Mouse (Mus musculus): ENCODE data around the gene Ucp2. TPM values are rescaled to one million over a fixed set of nuclear protein-coding genes. Genes with fewer than 3 reads are reported as not detected.

Gene Ucp2
- polyA plus RNA-seq, 1 experiment from 2014 or later, result 154 TPM

Other genes starting within 250 kb of the Ucp2 start
- 6.7 and 11.1 TPM in 2 replicates for gene P4ha3, start 207.8 kb upstream of the Ucp2 start, polyA plus RNA-seq (2016; fragmentation: Nextera tagmentation; extraction: Ambion mirVana)
- 37.7 and 40.4 TPM in 2 replicates for gene C2cd3, start 121.1 kb upstream of the Ucp2 start, polyA plus RNA-seq (2016; fragmentation: Nextera tagmentation; extraction: Ambion mirVana)
- gene Ppme1, start 121.0 kb upstream of the Ucp2 start, polyA plus RNA-seq (2016; fragmentation: Nextera tagmentation; extraction: Ambion mirVana), result 53.8 and 60.6 TPM in 2 replicates
- not detected in 2 replicates for gene Ucp3, start 20.3 kb upstream of the Ucp2 start, polyA plus RNA-seq (2016; fragmentation: Nextera tagmentation; extraction: Ambion mirVana)
- 0.26 and 0.35 TPM in 2 replicates for gene Dnajb13, start 21.6 kb downstream of the Ucp2 start, polyA plus RNA-seq (2016; fragmentation: Nextera tagmentation; extraction: Ambion mirVana)
- 15.7 and 21.3 TPM in 2 replicates for gene Coa4, start 43.7 kb downstream of the Ucp2 start, polyA plus RNA-seq (2016; fragmentation: Nextera tagmentation; extraction: Ambion mirVana)
- 107 and 117 TPM in 2 replicates for gene Rab6a, start 114.1 kb downstream of the Ucp2 start, polyA plus RNA-seq (2016; fragmentation: Nextera tagmentation; extraction: Ambion mirVana)
- 59.5 and 66.2 TPM in 2 replicates for gene Mrpl48, start 115.0 kb downstream of the Ucp2 start, polyA plus RNA-seq (2016; fragmentation: Nextera tagmentation; extraction: Ambion mirVana)
- 1.4 and 2.6 TPM in 2 replicates for gene Plekhb1, start 169.1 kb downstream of the Ucp2 start, polyA plus RNA-seq (2016; fragmentation: Nextera tagmentation; extraction: Ambion mirVana)
- gene Fam168a, start 213.3 kb downstream of the Ucp2 start, polyA plus RNA-seq (2016; fragmentation: Nextera tagmentation; extraction: Ambion mirVana), result 42.7 and 54.1 TPM in 2 replicates

Measured in limb, embryonic 12.5 days (tissue).